Mouse (Mus musculus): ENCODE data around the gene Fam13a.

Fam13a gene

DNA sequence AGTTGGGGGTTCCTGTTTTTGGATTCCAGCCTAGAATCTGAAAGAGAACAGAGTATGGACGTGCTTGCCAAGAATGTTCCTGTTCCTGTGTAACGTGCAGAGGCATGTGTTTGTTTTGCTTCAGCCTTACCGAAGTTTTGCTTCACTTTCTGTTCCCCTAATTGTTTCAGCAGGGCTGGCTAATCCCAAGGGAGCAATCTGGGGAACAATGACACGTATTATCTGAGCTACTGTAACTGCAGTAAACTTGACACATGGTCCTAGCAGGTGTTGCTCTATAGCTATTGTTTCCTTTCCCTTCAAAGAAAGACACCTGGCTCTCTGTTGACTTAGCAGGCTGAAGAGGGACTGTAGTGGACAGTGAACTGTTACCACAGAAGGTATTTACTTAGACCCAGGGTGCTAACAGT is 25.3 kb downstream of the Fam13a start:
- peak; percentile 45 for DNase-seq (ENCODE audit: low spot score)

DNA sequence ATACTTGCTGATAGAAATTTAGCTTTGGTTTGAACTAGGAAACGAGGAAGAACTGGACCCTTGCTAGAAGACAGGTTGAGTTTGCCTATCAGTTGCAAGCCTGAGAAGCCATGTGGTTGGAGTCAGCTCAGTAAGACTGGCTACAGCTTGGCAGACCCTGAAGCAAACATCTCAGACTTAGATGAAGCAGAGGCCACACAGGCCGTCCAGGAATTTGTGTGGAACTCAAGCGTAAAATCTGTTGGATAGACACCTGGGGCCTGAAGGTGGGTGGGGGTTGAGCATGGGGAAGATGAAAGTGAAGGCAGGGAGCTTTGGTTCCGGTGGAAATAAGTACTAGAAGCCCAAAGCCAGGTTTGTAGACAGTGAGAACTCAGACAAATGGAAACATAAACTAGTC is 25.8 kb downstream of the Fam13a start:
- no peak for DNase-seq (ENCODE audit: low spot score)

DNA sequence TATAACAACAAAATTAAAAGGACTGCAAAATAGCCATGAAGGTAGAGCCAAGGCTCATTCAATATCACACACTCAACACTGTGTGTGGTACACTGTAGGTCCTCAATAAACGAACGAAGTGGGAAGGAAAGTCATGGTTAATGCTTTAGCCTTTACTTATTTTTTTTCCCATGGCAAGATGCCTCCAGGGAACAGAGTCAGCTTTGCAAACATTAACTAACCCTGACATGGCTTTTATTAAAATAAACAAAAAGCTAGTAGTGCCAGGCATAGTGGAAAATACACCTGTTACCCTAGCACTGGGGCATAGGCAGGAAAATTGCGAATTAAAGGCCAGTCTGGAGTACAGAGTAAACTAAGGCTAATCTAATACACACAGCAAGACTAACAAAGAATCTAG is 35.2 kb downstream of the Fam13a start:
- no peak for DNase-seq (ENCODE audit: low spot score)

DNA sequence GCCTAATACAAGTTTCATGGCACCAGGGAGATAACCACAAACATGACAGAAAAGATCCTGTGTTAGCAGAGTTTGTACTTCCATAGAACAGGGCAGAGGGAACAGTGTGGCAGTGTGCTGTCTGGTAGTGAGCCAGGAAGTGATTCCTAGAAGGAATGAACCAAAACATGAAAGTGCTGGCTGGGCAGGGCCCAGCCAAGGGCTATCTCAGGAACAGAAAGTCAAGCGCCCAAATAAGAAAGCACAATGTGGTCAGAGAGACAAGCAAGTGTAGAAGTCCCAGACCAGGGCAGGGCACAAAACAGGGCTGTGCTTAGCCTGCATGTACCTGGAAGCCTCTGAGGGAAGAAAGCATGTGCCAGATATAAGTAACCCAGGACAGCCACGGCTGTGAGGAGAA is 35.6 kb downstream of the Fam13a start:
- no peak for DNase-seq (ENCODE audit: low spot score)

DNA sequence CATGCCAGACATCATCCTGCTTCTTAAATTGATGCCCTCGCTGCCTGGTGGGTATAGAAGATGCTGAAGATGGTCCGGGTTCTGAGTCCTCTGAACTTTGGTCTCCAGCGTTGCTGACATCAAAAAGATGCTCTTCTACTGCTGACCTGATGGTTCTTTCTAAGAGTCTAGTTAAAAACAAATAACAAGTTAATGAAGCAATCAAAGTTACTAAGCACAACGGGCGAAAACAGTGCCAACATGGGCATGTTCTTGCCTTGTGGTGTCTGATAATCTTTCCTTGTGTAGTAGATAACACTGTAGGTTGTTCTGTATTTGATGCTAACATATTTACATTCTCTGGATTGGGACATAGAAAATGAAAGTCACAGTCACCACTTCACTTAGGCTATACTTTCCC is 37.2 kb downstream of the Fam13a start:
- no peak for DNase-seq (ENCODE audit: low spot score)

DNA sequence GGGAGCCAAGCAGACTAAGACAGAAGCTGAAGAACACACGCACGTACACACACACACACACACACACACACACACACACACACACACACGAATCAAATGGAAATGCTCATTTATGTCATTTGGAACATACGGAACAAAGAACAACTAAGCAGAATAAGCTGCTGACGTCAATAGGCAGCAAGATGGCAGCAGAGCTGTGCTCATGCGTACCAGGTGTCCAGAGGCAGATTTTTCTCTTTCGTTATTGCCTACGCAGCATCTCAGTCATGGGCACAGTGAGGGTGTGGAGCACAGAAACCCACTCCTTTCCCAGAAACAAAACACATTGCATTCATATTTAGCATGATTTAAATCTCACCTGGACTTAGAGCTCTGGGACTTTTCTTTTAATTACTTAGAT is 39.2 kb downstream of the Fam13a start:
- DNase-seq (ENCODE audit: low spot score): no peak

DNA sequence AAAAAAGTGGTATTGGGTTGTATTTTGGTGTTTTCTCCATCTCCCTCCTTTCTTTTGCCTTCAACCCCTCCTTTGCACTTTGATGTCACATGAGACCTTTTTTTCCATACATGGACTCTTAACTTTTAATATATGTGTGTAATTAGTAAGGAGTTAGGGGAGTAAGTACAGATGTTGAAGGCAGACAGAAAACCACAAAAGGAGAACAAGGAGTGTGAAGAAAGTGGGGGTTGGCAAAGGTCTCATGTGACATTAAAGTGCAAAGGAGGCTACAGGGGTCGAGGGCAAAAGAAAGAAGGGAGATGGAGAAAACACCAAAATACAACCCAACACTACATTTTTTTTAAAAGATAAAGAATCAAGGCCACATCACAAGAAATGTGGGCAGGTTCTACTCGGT is 49.1 kb downstream of the Fam13a start:
- no peak for DNase-seq (ENCODE audit: low spot score)

DNA sequence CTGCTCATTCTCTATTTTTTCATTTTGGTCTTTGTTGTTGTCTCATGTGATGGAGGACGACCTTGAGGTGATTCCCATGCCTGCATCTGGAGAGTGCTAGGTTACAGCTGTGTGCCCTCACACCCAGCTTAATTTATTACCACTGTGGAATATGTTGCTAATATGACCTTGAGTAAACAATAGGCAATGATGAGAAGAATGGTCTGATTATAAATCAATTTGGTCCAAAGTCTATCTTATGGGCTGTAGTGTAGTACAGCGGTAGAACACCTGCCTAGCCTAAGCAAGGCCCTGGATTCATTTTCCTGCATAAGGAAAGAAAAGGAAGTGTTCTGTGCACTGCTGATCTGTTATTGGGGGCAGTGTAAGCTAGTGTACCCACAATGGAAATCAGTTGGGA is 49.9 kb downstream of the Fam13a start:
- no peak for DNase-seq (ENCODE audit: low spot score)

DNA sequence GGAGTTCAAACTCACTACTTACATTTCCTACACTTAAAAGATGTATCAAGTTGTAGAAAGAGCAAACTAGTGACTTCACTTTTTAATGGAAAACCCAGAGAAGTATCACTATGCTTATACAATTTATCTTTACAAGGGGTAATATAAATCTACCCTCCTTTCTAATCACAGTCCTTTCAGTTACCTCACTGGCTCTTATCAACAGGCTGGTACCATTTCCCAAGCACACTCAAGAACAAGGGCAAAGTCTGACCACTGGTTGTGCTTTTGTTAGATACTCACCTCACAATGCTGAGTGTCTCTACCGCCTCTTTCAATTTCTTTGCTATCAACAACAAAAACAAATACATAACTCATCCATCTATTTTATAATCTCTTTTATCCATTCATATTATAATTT is 51.5 kb downstream of the Fam13a start:
- no peak for DNase-seq (ENCODE audit: low spot score)

DNA sequence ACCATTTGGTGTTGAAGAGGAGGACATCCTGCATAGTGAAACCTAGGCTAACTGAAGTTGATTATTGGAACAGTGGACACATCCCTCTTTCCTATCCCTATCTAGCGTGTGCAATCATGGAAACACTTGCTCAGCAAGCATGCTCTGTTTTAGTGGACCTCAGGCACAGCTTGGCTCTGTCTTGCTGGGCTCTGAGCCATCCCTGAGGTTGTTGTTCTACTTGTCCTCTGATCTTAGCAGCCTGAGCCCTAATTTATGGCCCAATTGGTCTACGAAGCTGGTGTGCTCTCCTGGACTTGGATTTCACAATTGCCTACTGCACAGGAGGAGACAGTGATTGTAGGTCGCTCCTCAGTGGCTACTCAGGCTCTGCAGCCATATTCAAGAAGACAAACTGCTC is 56.1 kb downstream of the Fam13a start:
- DNase-seq (ENCODE audit: low spot score): peak; percentile 26

DNA sequence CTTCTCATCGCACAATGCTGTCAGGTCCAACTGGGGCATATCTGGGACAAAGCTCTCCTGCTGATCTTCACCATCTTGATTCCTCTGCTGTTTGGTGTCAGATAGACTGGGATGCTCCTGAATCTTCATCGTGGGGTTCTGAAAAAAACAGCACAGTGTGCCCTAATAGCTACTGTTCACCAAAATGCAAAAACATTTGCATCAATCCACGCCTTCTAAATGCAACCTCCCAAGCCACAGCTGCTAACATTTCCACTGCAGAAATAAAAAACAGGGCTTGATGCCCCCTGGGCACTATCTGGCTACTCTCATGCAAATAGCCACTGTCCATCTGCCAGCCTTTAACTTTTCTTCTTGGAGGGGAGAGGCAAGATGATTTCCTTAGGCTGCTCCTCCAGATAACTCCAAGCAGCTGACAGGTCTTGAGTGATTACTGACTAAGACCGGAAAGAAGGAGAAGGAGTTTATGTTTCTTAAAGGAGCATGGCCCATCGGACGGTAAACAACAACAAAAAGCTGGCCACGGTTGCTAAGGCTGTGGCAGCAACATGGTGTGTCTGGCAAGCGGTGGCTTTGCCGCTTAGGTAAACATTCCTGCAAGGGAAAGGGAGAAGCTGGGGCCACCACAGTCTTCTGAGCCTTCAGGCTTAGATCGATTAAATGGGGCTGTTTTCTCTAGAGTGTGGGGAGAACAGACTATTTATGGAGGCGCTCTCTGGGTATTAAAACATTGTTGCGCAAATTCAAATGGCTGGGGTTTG is 59.1 kb downstream of the Fam13a start:
- DNase-seq (ENCODE audit: low spot score): no peak

DNA sequence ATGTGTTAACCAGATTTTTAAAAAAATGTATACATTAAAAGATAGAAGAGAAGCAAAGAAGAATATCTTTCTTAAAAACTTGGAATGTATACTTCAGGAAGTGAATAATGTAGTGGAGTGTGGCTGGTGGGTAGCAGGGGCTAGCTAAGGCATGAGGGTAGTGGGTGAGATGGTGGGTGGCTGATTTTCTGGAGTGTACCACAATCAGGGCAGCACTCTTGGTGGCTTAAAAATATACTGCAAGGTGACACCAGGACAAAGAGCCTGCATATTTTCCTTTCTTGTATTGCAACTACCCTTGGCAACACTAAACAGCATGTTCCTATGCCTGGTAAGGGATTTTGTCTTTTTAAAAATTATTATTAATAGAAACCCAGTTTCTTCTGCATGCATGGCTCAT is 59.8 kb downstream of the Fam13a start:
- DNase-seq (ENCODE audit: low spot score): no peak

DNA sequence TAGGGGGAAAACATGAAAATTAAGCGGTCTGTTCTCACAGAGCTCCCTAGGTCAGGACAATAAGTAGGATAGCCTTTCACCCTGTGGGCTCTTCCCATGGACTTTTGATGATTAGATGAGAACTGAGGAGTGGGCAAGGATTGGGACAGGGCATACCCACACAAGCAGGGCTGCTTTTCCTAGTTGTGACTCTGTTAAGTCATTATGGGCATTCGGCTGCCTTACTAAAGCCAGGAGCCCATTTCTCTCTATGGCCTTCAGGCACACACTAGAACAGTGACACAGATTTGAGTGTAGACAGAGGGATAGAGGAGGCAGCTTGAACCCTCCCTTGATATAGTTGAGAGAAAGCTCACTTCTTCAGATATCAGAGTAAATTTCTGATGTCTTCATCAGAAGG is 60.3 kb downstream of the Fam13a start:
- DNase-seq (ENCODE audit: low spot score): no peak

DNA sequence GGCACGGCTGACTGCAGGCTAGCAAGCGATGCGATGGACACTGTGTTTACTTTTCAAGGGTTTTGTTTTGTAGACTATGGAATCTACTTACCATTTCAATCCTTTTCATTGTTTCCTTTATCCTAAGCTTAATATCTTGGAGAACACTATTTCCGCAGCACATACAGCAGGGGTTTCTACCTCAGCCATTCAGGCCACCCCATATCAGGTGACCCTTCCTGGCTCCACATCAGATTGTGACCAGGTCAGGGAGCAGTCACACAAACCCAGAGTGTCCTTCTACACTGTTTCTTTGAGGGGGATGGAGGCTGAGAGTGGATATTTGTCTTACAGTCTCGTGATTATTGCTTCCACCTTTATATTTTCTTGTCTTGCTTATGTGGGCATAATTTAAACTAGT is 61.7 kb downstream of the Fam13a start:
- DNase-seq (ENCODE audit: low spot score): no peak

DNA sequence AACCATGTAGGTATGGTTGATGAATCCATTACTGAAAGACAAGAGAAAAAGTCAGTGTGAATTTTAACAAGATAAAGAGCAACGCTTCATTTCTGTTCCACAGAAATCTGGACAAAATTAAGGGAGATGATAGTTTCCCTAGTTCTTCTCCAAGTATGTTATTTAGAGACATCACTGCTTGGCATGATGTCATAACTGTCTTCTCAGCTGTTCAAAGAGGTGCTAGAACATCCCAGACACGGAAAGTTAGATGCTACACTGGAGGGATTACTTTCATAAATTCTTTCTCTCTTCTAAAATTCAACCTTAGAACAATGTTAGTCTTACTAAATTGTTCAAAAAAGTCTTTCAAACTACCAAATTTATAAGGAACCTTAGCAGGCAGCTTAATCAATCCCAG is 63.8 kb downstream of the Fam13a start:
- no peak for DNase-seq (ENCODE audit: low spot score)

DNA sequence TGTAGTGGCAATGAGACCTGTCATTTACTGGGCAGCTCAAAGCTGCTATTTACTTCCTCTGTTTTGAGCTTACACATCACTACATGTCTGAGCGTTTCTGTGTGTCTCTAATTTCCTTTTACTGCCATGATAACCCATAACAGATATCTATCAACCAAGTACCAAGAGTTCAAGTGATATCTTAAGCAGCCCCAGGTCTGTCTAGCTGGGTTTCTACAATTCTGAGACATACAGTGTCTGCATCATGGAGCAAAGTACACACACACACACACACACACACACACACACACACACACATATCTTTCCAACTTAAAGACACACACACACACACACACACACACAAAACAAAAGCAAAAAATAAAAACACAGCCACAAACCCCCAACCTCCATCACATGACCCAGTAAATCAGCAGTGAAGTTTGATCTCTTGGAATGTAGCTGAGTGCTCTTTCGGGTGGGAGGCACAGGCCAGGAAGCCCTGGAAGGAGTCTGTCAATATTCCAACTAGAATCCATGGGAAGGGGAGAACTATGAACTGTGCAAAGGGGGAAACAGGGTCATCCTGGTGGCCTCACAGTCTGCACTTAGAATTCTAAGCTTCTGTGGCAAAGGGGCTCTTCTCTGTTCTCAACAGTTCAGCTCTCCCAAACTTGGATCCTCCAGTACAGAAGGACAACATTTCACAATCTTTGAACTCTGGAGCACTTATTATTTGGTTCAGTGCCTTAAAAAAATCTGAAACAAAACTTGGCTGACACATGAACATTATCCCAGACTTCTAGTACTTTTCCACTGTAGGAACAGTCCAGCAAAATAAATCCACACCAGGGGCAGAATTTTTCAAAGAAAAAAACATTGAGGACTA is 73.0 kb downstream of the Fam13a start:
- DNase-seq (ENCODE audit: low spot score): peak; percentile 70

DNA sequence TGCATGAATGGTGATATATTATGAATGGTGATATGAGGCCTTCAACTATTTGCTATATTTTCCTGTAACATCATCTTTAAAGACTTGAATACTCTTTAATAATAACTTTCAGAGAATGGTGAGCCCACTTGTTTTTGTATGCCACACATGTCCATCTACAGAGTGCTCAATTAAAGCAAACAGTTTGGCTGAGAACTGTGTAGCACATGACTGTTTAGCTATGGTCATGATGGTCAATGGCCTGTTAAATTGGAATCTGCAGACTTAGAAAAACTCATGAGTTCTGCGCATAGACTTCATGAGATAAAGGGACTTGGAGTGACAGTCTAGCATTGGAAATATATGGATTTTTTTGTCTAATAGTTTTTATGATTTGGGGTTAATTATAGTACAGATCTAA is 73.9 kb downstream of the Fam13a start:
- DNase-seq (ENCODE audit: low spot score): no peak

DNA sequence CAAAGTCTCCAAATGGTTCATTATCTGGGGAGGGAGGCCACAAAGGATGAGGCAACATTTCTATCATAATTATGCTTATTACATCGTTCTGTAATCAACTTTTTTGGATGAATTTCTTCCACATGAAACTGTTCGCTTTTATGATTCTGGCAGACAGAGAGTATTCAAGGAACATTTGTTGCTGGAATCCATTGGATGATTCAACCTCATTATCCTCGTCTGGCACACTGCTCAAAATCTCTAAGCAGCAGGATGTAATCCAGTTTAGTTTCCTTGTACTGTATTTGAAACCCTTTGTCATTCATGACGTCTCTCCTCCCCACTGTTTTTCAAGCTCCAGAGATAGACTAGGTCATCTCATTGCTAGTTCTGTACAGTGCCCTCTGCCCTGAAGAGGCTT is 77.5 kb downstream of the Fam13a start:
- DNase-seq (ENCODE audit: low spot score): no peak

DNA sequence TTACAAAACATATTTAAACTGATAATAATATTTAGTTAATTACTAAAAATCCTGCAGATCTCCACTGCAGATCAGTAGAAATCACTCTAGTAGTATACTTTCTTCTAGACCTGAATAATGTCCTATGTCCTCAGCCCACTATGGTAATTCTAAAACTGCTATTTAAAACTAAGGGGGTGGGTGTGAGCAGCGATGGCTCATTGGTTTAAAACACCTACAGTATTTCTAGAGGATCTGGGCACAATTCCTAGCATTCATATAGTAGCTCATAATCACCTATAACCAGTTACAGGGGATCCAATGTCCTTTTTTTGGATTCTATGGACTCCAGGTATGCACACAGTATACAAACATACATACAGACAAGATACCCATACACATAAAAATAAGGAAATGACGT is 78.1 kb downstream of the Fam13a start:
- no peak for DNase-seq (ENCODE audit: low spot score)

DNA sequence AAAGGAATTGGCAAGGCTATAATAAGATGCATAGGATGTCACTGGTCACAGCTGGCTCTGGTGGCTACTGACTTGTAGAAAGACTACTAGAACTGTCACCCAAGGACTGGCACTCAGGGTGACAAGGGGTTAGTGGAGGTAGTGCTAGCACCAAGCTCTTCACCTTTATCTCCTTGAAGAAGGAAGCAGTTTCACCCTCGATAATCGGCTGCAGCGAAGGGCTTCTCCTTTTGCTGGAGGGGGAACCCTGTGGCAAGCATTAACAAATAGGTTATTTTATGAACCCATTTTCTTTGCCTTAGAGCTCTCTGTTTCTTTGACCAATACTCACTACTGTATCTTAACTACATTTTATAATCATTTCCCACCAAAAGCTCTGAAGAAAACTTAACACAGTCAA is 80.4 kb downstream of the Fam13a start:
- DNase-seq (ENCODE audit: low spot score): no peak

DNA sequence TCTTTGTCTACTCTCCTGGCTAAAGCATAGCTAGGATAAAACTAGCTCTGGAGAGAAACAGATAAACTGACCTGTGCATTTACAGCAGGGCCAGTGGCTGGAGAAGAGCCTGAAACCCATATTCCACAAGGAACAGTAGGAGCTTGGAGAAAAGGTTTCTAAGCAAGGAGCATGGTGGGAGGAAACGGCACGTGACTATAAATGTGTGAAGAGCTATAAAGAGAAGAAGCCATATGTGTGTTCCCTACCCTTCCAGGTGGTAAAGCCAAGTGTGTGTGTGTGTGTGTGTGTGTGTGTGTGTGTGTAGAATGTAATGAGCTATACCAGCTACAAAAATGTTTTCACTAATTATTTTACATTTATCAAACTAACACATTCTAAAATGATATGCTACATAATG is 82.1 kb downstream of the Fam13a start:
- no peak for DNase-seq (ENCODE audit: low spot score)

DNA sequence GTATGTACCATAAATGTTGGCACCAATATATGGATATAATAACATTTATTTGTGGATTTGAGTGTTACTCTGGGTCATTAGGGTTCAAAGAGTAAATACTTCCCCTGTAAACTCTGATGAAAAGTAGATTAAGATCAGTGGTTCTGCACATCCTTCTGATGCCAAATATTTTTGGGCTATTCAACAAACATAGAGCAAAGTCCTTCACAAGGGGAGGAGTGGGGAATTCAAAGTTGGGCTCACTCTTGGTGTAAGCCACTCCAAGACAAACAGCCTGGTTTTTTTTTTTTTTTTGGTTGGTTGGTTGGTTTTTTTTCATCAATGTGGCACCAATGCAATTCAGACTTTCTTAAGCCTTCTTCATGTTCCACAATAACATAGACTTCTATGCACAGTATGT is 86.6 kb downstream of the Fam13a start:
- DNase-seq (ENCODE audit: low spot score): no peak

DNA sequence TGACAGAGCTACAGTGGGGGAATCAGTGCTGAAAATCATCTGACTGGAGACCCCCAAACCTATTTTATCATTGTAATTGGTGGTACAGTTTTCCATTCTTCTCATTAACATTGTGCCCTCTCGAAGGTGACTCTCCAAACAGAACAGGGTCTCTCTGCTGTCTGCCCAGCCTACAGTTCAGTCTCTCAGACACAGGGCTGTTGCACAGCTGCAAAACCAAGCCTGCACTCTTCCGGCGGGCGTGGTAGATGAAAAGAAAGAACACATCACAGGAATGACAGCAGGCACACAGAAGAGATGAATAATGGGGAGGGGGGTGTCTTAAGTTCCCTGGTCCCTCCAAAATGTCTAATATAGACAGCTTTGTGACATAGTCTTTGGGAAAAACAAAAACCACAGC is 90.2 kb downstream of the Fam13a start:
- DNase-seq (ENCODE audit: low spot score): no peak
